Mouse (Mus musculus) heart, adult 8-10 months (tissue): Measurements from ENCODE around the gene 4931406C07Rik. TPM values are rescaled to one million over a fixed set of nuclear protein-coding genes. Genes with fewer than 3 reads are reported as not detected.

Source experiments
- DNase-seq: peaks from one replicate; pipeline ENCODE4 v3.0.0; 2022; ENCODE audit warnings: low spot score
- microRNA-seq: library from miRNA; unstranded; fragments of <30 nt; microRNA quantifications from one replicate; pipeline ENCODE4 v1.2.0, GENCODE M21; 2022
- total RNA-seq, 4 experiments: library from RNA; stranded (reverse); gene quantifications; 2 replicates each; pipeline ENCODE4 v1.2.4; 2022

Gene 4931406C07Rik
- total RNA-seq, 4 experiments from 2014 or later = 5.0 to 7.2 (median 5.7) TPM

GRCm38 (mm10) chr9:15238297-15238990, 67.8 kb downstream of the 4931406C07Rik start:
- DNase-seq = no peak

DNA sequence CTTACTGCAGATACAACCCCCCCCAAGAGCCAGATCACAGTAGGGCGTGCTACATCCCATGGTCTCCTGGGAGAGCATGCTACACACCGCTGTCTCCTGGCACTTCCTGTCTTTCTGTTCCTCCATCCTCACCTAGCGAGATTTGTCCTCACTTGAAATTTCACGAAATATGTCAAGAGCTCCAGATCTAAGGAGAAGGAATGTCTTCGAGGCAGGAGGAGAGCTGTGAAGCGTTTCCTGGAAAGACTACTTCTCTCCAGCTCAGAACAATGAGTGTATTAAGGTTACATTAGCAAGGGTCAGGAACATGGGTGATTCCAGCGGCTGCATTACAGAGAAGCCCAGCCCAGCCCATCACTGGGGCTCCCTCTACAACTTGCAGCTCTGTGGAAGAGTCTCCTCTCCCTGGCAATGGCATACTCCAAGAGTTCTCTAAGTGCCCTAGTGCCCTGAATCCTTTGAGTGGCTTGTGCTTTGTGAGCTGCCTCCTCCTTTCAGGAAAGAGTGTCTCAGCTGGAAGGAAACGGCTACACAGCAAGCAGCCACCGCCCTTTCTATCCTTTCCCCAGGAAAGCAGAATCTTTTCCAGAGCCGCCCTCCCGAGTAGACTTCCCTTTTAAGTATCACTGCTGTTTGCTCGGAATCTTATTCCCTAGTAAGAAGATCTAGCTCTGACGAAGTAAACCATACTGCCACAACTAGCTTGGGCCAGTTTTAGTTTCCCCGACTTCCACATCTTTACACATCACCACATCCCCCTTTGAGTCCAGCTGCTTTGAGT, 68.5 kb downstream of the 4931406C07Rik start:
- DNase-seq = peak; percentile 10

- no peak for DNase-seq
These were observed 70.3 kb downstream of the 4931406C07Rik start for GRCm38 (mm10) chr9:15235986-15236385.

GRCm38 (mm10) chr9:15233604-15234003, 72.6 kb downstream of the 4931406C07Rik start:
- no peak for DNase-seq

Small RNA genes lying within 50 kb of the gene (microRNA-seq; reads per million reads assigned to microRNA genes)
- gene Gm49349 (not detected), gene mmu-mir-7650 (not detected)

Other genes with a start within 250 kb of the 4931406C07Rik start
- under 1 TPM; 0.16 to 0.29 (median 0.22) TPM for gene Hephl1, start 194.3 kb downstream of the 4931406C07Rik start, total RNA-seq
- gene Vstm5, start 67.4 kb downstream of the 4931406C07Rik start, total RNA-seq = under 1 TPM in 2 of 4 experiments, not detected in 2; 0.14 to 0.41 TPM
- 10 to 100 TPM; 14.0 to 17.9 (median 16.1) TPM for gene Med17, start 26.5 kb downstream of the 4931406C07Rik start, total RNA-seq
- 10 to 100 TPM; 20.3 to 33.5 (median 26.0) TPM for gene Taf1d, start 234 bp downstream of the 4931406C07Rik start, total RNA-seq
- gene Cep295, start 51.3 kb upstream of the 4931406C07Rik start, total RNA-seq = 1 to 10 TPM; 4.3 to 5.5 (median 5.3) TPM
- 10 to 100 TPM; 22.7 to 33.0 (median 28.0) TPM for gene Smco4, start 187.0 kb upstream of the 4931406C07Rik start, total RNA-seq